Comparison of ENCODE assay signal across 25 mouse cellular contexts in genomic region chr9:25358018-25358417, GRCm38 (mm10).
"Had no signal": no experiment of that assay in that cellular context is flagged by ENCODE, and none has a peak within 500 bp of the region (broad histone marks: within the 10 kb centered on the region; RNA-seq: fewer than 3 reads in every experiment).

No protein-coding gene starts in this region.

- ATAC-seq: forebrain, postnatal 0 days; hindbrain, postnatal 0 days; intestine, embryonic 16.5 days had no signal

- H3K27me3 ChIP-seq: heart, embryonic 12.5 days; hindbrain, embryonic 12.5 days; kidney, embryonic 15.5 days; limb, embryonic 13.5 days; limb, embryonic 15.5 days had no signal

- H3K9me3 ChIP-seq: heart, embryonic 10.5 days; hindbrain, embryonic 10.5 days; hindbrain, embryonic 12.5 days; kidney, embryonic 15.5 days; limb, embryonic 15.5 days had no signal

- DNase-seq: forebrain, postnatal 0 days; gastrocnemius, postnatal 10 days; gastrocnemius, postnatal 25 days; heart, adult 18-20 months; heart, postnatal 10 days; heart, postnatal 4 days; kidney, adult 11 months; kidney, adult 2 months; kidney, adult 9 months; kidney, postnatal 14 days; kidney, postnatal 36 days; layer of hippocampus, adult 9-11 months; layer of hippocampus, postnatal 36 days; left cerebral cortex, postnatal 4 days had no signal

- H3K4me3 ChIP-seq: heart, embryonic 10.5 days; heart, embryonic 12.5 days; hindbrain, embryonic 10.5 days; hindbrain, embryonic 12.5 days; kidney, embryonic 15.5 days; limb, embryonic 13.5 days; limb, embryonic 15.5 days had no signal

- H3K36me3 ChIP-seq: heart, embryonic 10.5 days; heart, embryonic 12.5 days; hindbrain, embryonic 10.5 days; hindbrain, embryonic 12.5 days; kidney, embryonic 15.5 days; limb, embryonic 13.5 days; limb, embryonic 15.5 days had no signal

- H3K27ac ChIP-seq: heart, embryonic 10.5 days; hindbrain, embryonic 10.5 days; hindbrain, embryonic 12.5 days; hindbrain, embryonic 14.5 days; hindbrain, postnatal 0 days; kidney, embryonic 15.5 days; kidney, postnatal 0 days; limb, embryonic 13.5 days; limb, embryonic 15.5 days had no signal

- H3K4me1 ChIP-seq: heart, embryonic 10.5 days; heart, embryonic 12.5 days; hindbrain, embryonic 10.5 days; hindbrain, embryonic 12.5 days; kidney, embryonic 15.5 days; limb, embryonic 13.5 days; limb, embryonic 15.5 days had no signal

- H3K9ac ChIP-seq: forebrain, postnatal 0 days; heart, embryonic 12.5 days; hindbrain, embryonic 12.5 days; hindbrain, embryonic 14.5 days; kidney, embryonic 15.5 days; limb, embryonic 13.5 days; limb, embryonic 15.5 days had no signal

- H3K4me2 ChIP-seq: heart, embryonic 12.5 days; hindbrain, embryonic 12.5 days; hindbrain, embryonic 14.5 days; kidney, embryonic 15.5 days; limb, embryonic 13.5 days; limb, embryonic 15.5 days had no signal
